Mouse (Mus musculus): ENCODE data around the gene Zfp865. TPM values are rescaled to one million over a fixed set of nuclear protein-coding genes. Genes with fewer than 3 reads are reported as not detected.
"Not testable (repeated sequence)": the region's sequence is repeated elsewhere in the genome, so short reads cannot be mapped to it uniquely, and the experiment has no call there.

The Zfp865 gene
- polyA plus RNA-seq, 1 experiment from 2014 or later, result 3.5 TPM

- Histone ChIP-seq H3K4me3 (ENCODE audit: low read length) (no peak overlapping the region), H3K27ac (ENCODE audit: low read length) (no peak overlapping the region), H3K4me1 (ENCODE audit: control insufficient read depth, insufficient read depth, low read length) (peaks cover 12% of the 10 kb centered on the region), H3K4me2 (ENCODE audit: low read depth, low read length) (no peak overlapping the region; the same call in 1 of the 2 replicates), H3K27me3 (replicated peaks; ENCODE audit: control insufficient read depth, insufficient read depth, low read length) (no peaks in the 10 kb centered on the region), H3K36me3 (ENCODE audit: control insufficient read depth, insufficient read depth, low read length) (peaks cover 19% of the 10 kb centered on the region), H3K9ac (ENCODE audit: low read depth, low read length) (no peak overlapping the region), H3K9me3 (ENCODE audit: control insufficient read depth, low read length) (peaks cover 10% of the 10 kb centered on the region)
- no peak for ATAC-seq
- 61% methylated on average over 59 of the region's 59 CpGs for WGBS
Observed at GRCm38 (mm10) chr7:4993999-4994788, 26.0 kb upstream of the Zfp865 start.

- peak; percentile 0 for ATAC-seq
- 7% methylated on average over 19 of the region's 19 CpGs for WGBS
Observed at GRCm38 (mm10) chr7:4995268-4996002, 24.7 kb upstream of the Zfp865 start.

GRCm38 (mm10) chr7:4996003-4996895, 23.9 kb upstream of the Zfp865 start, which contains the start of gene Zfp579:
TSS of gene Zfp579 (minus strand) at chr7:4996158.
- Histone ChIP-seq H3K27ac (ENCODE audit: low read length) (peak within 1 kb of the TSS; percentile 66), H3K4me3 (ENCODE audit: low read length) (peak within 1 kb of the TSS; percentile 68), H3K36me3 (ENCODE audit: control insufficient read depth, insufficient read depth, low read length) (peaks cover 19% of the 10 kb centered on the region), H3K9ac (ENCODE audit: low read depth, low read length) (peak within 1 kb of the TSS; percentile 91), H3K9me3 (ENCODE audit: control insufficient read depth, low read length) (peaks cover 10% of the 10 kb centered on the region), H3K4me1 (ENCODE audit: control insufficient read depth, insufficient read depth, low read length) (peaks cover 12% of the 10 kb centered on the region), H3K27me3 (replicated peaks; ENCODE audit: control insufficient read depth, insufficient read depth, low read length) (no peaks in the 10 kb centered on the region), H3K4me2 (ENCODE audit: low read depth, low read length) (peak within 1 kb of the TSS; percentile 82)
- WGBS, result 7% methylated on average over 14 of the region's 26 CpGs
- ATAC-seq, result peak; percentile 89

More at GRCm38 (mm10) chr7:4995268-4996002, 24.7 kb upstream of the Zfp865 start:
- H3K4me2 ChIP-seq (ENCODE audit: low read depth, low read length), result peak overlapping the region; percentile 82
- H3K4me1 ChIP-seq (ENCODE audit: control insufficient read depth, insufficient read depth, low read length), result peaks cover 12% of the 10 kb centered on the region
- peak overlapping the region; percentile 64 for H3K27ac ChIP-seq (ENCODE audit: low read length)
- peaks cover 10% of the 10 kb centered on the region for H3K9me3 ChIP-seq (ENCODE audit: control insufficient read depth, low read length)
- H3K9ac ChIP-seq (ENCODE audit: low read depth, low read length), result peak overlapping the region; percentile 91
- H3K27me3 ChIP-seq (replicated peaks; ENCODE audit: control insufficient read depth, insufficient read depth, low read length), result no peaks in the 10 kb centered on the region
- H3K36me3 ChIP-seq (ENCODE audit: control insufficient read depth, insufficient read depth, low read length), result peaks cover 19% of the 10 kb centered on the region
- peak overlapping the region; percentile 68 for H3K4me3 ChIP-seq (ENCODE audit: low read length)

GRCm38 (mm10) chr7:4996934-4997333, 23.2 kb upstream of the Zfp865 start:
- Histone ChIP-seq H3K27ac (ENCODE audit: low read length) (0 out of 2 replicates have a peak overlapping the region, but pooled peaks have one; percentile 1), H3K4me2 (ENCODE audit: low read depth, low read length) (peak overlapping the region; percentile 82), H3K9me3 (ENCODE audit: control insufficient read depth, low read length) (peaks cover 10% of the 10 kb centered on the region), H3K4me3 (ENCODE audit: low read length) (peak overlapping the region; percentile 68; the same call in 1 of the 2 replicates), H3K27me3 (replicated peaks; ENCODE audit: control insufficient read depth, insufficient read depth, low read length) (no peaks in the 10 kb centered on the region), H3K36me3 (ENCODE audit: control insufficient read depth, insufficient read depth, low read length) (peaks cover 19% of the 10 kb centered on the region), H3K4me1 (ENCODE audit: control insufficient read depth, insufficient read depth, low read length) (peaks cover 12% of the 10 kb centered on the region), H3K9ac (ENCODE audit: low read depth, low read length) (peak overlapping the region; percentile 91; the same call in 1 of the 2 replicates)
- 62% methylated on average over 7 of the region's 8 CpGs for WGBS
- ATAC-seq, result no peak

GRCm38 (mm10) chr7:4999876-5000275, 20.3 kb upstream of the Zfp865 start:
- Histone ChIP-seq H3K4me2 (ENCODE audit: low read depth, low read length) (no peak overlapping the region), H3K9ac (ENCODE audit: low read depth, low read length) (no peak overlapping the region), H3K9me3 (ENCODE audit: control insufficient read depth, low read length) (no peaks in the 10 kb centered on the region), H3K27me3 (replicated peaks; ENCODE audit: control insufficient read depth, insufficient read depth, low read length) (no peaks in the 10 kb centered on the region), H3K4me1 (ENCODE audit: control insufficient read depth, insufficient read depth, low read length) (peaks cover 10% of the 10 kb centered on the region), H3K27ac (ENCODE audit: low read length) (no peak overlapping the region), H3K36me3 (ENCODE audit: control insufficient read depth, insufficient read depth, low read length) (no peaks in the 10 kb centered on the region), H3K4me3 (ENCODE audit: low read length) (no peak overlapping the region)
- no peak for ATAC-seq
- WGBS, result 62% methylated on average over 2 of the region's 2 CpGs

GRCm38 (mm10) chr7:5002876-5003275, 17.3 kb upstream of the Zfp865 start:
- not testable (repeated sequence) for H3K27me3 ChIP-seq (replicated peaks; ENCODE audit: control insufficient read depth, insufficient read depth, low read length); ATAC-seq; H3K36me3 ChIP-seq (ENCODE audit: control insufficient read depth, insufficient read depth, low read length); H3K9me3 ChIP-seq (ENCODE audit: control insufficient read depth, low read length); H3K4me2 ChIP-seq (ENCODE audit: low read depth, low read length); H3K4me1 ChIP-seq (ENCODE audit: control insufficient read depth, insufficient read depth, low read length); H3K4me3 ChIP-seq (ENCODE audit: low read length); H3K27ac ChIP-seq (ENCODE audit: low read length); H3K9ac ChIP-seq (ENCODE audit: low read depth, low read length)
- WGBS, result 67% methylated on average over 8 of the region's 8 CpGs

- Histone ChIP-seq H3K4me2 (ENCODE audit: low read depth, low read length) (no peak overlapping the region), H3K9me3 (ENCODE audit: control insufficient read depth, low read length) (0 out of 2 replicates have a peak, but pooled peaks cover 3% of the 10 kb centered on the region), H3K4me3 (ENCODE audit: low read length) (no peak overlapping the region), H3K4me1 (ENCODE audit: control insufficient read depth, insufficient read depth, low read length) (no peaks in the 10 kb centered on the region), H3K9ac (ENCODE audit: low read depth, low read length) (no peak overlapping the region), H3K36me3 (ENCODE audit: control insufficient read depth, insufficient read depth, low read length) (peaks cover 42% of the 10 kb centered on the region), H3K27me3 (replicated peaks; ENCODE audit: control insufficient read depth, insufficient read depth, low read length) (no peaks in the 10 kb centered on the region), H3K27ac (ENCODE audit: low read length) (no peak overlapping the region)
- ATAC-seq, result no peak
- WGBS, result 95% methylated on average over 26 of the region's 26 CpGs
Observed at GRCm38 (mm10) chr7:5008229-5008628, 11.9 kb upstream of the Zfp865 start.

- H3K36me3 ChIP-seq (ENCODE audit: control insufficient read depth, insufficient read depth, low read length), result peaks cover 45% of the 10 kb centered on the region
- no peak overlapping the region for H3K27ac ChIP-seq (ENCODE audit: low read length)
- H3K4me2 ChIP-seq (ENCODE audit: low read depth, low read length), result peak overlapping the region; percentile 51; the same call in 1 of the 2 replicates
- peaks cover 5% of the 10 kb centered on the region; the same call in 1 of the 2 replicates for H3K9me3 ChIP-seq (ENCODE audit: control insufficient read depth, low read length)
- no peaks in the 10 kb centered on the region for H3K27me3 ChIP-seq (replicated peaks; ENCODE audit: control insufficient read depth, insufficient read depth, low read length)
- peaks cover 3% of the 10 kb centered on the region; the same call in 1 of the 2 replicates for H3K4me1 ChIP-seq (ENCODE audit: control insufficient read depth, insufficient read depth, low read length)
- H3K9ac ChIP-seq (ENCODE audit: low read depth, low read length), result no peak overlapping the region
- no peak overlapping the region for H3K4me3 ChIP-seq (ENCODE audit: low read length)
- 88% methylated on average over 27 of the region's 27 CpGs for WGBS
- no peak for ATAC-seq
Observed at GRCm38 (mm10) chr7:5012681-5013513, 7.3 kb upstream of the Zfp865 start.
